Mouse (Mus musculus): Measurements from ENCODE around the gene E130218I03Rik. TPM values are rescaled to one million over a fixed set of nuclear protein-coding genes. Genes with fewer than 3 reads are reported as not detected.
"Not testable (repeated sequence)": the region's sequence is repeated elsewhere in the genome, so short reads cannot be mapped to it uniquely, and the experiment has no call there.

Gene E130218I03Rik
- total RNA-seq, 2 experiments from 2014 or later = not detected

DNA sequence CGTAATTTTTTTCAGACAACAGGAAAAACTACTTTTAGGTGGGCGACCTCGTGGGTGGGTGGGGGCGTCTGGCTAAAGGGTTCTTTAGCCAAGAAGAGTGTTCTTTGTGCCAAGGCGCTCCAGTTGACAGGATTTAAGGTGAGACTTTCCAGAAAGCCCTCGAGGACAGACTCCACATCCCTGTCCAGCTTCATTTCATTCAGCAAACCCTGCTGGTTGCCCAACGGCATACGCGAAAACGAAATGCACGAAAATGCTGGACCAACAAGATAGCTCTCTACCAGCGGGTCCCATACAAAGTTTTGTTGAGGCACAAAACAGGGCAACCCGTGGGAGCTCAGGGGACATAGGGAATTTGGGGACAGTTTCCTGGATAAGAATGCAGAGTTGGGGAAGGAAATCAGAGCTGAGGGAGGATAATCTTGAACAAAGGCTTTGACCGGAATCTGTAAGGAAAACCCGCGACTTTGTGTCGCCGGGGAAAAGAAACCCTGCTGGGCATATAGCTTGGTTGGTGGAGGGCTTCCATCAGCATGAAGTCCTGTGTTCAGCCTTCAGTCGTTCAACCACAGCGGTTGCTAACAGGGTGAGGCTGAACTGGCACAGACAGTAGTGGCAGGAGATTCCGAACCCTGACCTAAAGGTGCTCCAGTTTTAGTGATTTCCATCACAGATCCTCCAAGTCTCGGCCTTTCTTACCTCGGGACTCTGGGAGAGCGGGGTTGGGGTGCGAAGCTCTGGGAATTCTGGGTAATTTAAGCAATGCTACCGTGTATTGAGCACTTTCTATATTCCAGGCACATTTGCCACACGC, 6.9 kb downstream of the E130218I03Rik start:
- DNase-seq (ENCODE audit: extremely low spot score in 1 of 2, low spot score in 2 of 2) = no peak
- intact Hi-C loops (cut with DNase I) = loop anchor here (5.0 kb wide), 2 partner anchors 42 to 107 kb away; no protein-coding TSS in a partner anchor

DNA sequence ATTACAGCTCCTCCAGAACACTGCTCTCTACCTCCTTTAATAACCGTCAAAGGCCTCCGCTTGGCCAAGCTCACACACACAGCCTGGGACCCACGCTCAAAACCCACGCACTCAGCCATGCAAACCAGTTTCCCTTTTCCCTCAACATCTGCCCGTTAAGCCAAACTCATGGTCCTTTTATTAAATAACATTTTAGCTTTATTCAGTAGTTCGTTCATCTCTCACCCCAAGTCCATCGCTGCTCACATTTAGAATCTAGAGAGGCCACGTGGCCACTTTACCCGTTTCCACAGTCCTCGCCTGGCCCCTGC, 7.4 kb downstream of the E130218I03Rik start:
- intact Hi-C loops (cut with DNase I) = loop anchor here (5.0 kb wide), 2 partner anchors 41 to 106 kb away; no protein-coding TSS in a partner anchor
- no peak for DNase-seq (ENCODE audit: extremely low spot score in 1 of 2, low spot score in 2 of 2)

DNA sequence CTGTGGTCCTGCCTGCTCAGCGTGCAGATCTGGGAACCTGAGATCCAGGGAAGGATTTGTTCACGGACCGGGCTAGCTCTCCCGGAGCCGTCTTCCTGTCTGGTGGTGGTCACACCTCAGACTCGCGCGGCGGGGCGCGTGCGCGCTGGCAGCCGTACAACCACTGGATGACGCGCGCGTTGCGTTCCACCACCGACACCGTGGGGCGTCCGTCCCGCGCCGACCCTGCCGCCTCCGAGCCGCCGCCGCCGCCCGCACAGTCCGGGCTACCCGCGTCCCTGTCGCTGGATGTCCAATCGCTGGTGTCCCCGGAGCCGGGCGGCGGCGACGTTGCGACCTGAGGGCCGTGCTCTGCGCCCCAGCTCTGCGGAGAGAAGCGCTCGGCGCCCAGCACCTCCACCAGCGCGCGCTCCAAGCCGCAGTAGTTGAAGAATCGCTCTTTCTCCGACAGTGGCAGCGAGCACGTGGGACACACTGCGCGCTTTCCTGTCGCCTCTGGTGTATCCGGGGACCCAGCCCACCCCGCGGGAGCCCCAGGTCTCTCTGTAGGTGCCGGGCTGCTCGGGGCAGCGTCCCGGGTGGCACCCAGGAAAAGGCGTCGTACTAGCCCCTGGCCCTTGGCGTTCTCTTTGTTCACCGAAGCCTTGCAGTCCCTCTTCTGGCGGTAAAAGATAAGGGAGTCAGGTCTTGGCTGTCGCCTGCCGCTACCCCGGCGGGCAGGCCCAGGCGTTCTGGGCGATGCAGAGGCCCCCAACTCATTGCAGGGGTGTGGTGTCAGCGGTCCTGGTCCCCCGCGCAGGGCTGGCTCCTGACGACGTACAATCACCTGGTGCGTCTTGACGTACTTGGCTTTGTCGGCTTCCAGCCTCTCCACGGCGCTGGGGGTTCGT, 8.0 kb downstream of the E130218I03Rik start:
- intact Hi-C loops (cut with DNase I) = loop anchor here (5.0 kb wide), 2 partner anchors 41 to 106 kb away; no protein-coding TSS in a partner anchor
- peak in 1 of 2 experiments; percentile 84 for DNase-seq (ENCODE audit: extremely low spot score in 1 of 2, low spot score in 2 of 2)

DNA sequence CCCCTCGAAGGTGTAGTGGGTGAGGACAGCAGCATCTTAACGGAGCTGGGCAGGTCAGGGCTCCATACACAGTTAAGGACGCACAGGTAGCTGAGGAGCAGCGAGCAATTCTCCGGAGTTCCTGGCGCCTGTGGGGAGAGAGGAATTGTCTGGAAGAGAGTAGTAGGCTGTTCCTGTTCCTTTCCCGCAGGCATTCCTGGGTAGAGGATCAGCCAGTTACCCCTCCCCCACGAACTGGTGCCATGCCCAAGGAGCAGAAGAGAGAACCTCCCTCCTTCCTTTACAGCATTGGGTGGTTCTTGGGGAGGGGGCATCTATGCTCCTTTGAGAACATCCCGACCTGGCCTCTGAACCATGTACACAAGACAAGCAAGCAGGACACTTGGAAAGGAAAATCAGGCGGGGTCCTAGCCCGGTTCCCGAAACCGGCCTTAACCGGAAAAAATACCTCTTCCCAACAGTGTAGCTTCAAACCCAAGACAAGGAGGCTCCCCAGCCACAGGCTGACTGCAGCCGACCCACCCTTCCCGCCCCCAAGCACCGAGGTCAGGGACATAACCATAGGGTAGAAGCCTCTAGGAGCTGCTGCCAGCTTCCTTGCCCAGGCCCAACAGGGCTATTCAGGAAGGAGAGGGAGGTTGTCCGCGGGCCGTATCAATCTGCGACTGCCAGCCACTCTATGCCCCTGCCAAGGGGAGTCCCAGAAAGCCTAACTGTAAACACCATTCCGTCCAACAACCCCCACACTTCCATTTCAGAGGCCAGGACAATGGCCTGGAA, 8.9 kb downstream of the E130218I03Rik start:
- intact Hi-C loops (cut with DNase I) = loop anchor here (5.0 kb wide), 2 partner anchors 40 to 105 kb away; no protein-coding TSS in a partner anchor

DNA sequence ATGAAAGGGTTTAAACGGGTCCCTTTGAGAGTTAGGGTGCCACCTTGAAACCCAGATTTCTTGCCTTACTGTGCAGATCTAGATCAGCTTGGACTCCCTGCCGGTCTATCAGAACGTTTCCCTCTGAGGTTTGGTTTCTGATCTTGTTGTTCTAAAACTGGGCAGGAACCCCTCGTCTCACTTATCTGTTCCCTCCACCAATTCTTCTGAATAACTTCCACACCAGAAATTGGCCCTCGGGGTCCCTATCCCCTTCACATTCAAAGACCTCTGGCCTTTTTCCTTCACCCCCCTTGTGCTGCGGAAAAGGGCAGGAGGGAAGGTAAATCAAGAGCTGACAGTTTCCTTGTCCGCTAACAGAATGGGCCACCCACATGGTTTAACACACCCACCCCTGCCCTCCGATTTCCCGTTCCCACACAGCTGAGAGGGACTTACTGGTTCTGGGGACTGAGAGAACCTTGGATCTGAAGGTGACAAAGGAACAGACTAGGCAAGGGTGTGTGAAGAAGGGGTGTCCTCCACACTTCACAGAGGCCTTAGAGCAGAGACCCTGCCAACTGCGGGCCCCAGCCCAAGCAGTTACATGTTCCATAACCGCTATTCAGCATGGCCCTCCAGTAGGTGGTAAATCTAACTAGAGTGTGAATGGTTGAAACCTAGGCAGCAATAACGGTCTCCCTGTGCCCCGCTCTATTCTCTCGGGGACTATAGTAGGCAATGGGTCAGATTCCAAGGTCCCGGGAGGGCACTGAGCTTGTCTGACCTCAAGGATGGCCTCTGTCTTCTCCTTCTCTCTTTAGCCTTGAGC, 9.7 kb downstream of the E130218I03Rik start:
- no peak for DNase-seq (ENCODE audit: extremely low spot score in 1 of 2, low spot score in 2 of 2)
- intact Hi-C loops (cut with DNase I) = loop anchor here (5.0 kb wide), 2 partner anchors 39 to 104 kb away; no protein-coding TSS in a partner anchor

More for the DNA sequence above, 8.9 kb downstream of the E130218I03Rik start:
- no peak for DNase-seq (ENCODE audit: extremely low spot score in 1 of 2, low spot score in 2 of 2)

DNA sequence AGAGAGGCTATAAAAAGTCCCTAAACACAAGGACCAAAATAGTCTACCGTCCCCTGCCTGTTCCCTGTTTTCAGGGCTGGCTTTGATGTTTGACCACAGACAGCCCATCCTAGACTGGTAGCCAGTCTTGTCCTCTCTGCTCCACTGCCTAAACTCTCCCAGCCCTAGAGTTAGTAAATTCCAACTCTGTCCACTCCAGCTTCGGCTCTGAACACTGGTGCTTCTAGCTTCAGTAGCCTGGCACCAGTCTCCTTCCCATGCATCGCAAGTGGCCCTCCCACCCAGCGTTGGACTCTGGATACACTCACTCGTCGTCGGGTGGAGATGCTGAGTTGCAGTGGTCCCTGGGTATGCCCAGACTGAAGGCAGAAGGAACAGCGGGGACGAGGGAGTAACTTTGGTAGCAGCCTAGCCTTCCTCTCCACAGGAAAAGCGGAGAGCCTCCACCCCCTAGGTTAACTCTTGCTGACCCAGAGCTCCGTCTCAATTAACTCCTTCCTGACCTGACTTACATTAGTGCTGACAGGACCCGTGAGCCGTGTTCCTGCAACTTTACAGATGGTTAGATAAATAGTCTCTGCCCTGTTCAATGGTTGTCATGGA, 10.4 kb downstream of the E130218I03Rik start, which contains the start of gene Grrp1:
Gene Grrp1 (minus strand): TSS at position 385 of the 603 bp plus-strand sequence.
- no peak for DNase-seq (ENCODE audit: extremely low spot score in 1 of 2, low spot score in 2 of 2)
- intact Hi-C loops (cut with DNase I) = loop anchor here (5.0 kb wide), 2 partner anchors 38 to 103 kb away; no protein-coding TSS in a partner anchor

DNA sequence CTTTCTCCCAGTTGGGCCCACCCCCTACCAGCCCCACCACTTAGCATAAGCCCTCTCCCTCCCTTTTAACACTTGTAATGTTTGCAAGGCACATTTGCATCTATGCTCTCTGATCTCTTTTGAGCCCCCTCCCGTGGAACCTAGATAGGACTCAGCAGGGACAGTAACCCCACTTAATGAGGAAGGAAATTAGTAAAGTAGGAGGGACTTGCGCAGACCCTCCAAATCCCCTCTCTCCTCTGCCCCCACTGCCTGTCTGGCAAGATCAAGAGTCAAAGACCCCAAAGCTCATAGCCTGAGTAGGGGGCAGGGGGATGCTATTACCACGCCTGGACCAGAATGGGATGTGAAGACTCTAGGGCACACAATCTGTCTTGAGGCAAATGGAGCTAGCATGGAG, 11.4 kb downstream of the E130218I03Rik start:
- DNase-seq (ENCODE audit: extremely low spot score in 1 of 2, low spot score in 2 of 2) = no peak
- intact Hi-C loops (cut with DNase I) = loop anchor here (5.0 kb wide), 2 partner anchors 37 to 102 kb away; no protein-coding TSS in a partner anchor

DNA sequence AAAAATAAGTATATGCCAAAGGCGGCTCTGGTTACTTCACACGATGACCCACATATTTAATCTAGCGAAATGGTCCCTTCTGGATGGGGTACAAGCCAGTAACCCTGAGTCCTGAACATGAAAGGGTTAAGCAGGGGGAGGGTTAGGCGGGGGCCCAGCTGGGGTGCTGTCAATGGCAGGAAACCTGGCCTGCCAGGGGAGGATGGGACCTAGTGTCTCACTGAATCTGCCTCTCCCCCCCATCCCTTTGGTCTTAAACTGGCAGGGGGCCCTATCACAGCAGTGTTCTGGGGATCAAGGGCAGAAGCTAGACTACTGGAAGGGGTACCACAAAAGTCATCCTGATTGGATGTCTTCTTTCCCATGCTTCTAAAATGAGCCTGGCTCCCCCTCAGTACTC, 12.4 kb downstream of the E130218I03Rik start:
- intact Hi-C loops (cut with DNase I) = no loop called here
- no peak for DNase-seq (ENCODE audit: extremely low spot score in 1 of 2, low spot score in 2 of 2)

DNA sequence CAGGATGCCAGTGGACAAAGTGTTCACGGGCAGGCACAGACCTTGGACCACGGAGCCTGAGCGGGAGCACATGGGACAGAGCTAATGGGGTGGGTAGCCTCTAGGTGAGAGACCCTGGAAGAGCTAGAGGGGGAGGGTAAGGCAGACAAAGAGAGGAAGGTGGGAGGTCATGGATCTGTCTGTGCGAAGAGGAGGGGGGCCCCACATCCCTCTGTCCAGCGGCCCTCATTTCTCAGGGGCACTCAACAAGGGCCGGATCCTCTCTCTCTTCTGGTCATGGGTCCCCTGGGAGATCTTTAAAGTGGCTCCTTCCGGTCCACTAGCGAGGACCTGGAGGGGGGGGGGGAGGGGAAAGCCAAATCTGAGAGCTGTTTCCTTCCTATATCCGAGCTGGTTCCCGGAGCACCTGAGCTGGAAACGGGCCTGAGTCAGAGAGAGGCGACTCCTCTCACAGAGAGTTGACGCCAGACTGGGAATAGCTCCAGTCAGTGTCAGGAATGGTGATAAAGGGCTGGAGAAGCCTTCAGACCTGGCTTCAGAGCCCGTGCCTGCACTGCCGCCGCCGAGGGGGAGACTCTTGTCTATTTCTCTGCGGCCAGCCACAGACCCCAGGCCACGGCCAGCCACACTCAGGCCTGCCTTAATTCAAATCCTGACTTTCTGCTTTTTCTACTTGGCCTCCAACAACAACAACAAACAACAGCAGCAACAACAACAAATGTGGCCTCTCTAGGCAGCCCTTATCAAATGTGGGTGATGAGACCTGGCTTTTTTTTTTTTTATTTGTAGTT, 13.1 kb downstream of the E130218I03Rik start:
- DNase-seq (ENCODE audit: extremely low spot score in 1 of 2, low spot score in 2 of 2) = no peak
- intact Hi-C loops (cut with DNase I) = no loop called here

DNA sequence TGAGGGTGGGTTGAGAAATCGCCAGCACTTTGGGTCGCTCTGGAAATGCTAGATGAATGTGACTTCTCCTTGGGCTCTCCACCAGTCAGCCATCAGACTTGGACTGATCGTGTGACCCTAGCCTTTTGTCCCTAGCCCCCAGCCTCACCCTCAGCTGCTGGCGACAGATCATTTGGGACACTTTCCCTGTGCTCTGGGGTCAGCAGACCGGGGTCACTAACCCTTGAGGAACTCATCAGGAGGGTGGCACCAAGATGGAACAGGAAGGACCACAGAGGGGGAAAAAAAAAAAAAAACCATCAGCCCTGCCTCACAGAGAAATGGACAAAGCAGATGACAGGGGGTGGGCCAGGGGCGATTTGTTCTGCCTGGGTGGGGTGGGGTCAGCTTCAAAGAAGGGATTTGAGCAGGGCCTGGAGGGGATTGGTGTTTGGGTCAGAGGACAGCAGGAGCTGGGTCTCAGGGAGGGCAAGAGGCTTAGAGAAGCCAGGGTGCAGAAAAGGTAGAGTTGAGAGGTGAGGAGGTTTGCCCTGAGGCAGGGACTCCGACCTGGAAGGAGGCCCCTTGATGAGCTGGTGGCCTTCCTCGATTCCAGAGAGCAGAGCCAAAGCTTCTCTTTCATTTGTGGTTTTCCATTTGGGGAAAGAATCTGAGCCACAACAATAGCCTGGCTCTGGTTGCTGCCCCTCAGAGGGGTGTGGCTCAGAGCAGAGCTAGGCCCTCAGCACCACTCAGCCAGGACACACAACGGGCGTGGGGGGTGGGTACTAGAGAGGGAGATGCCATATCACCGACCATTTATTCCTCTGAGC, 13.9 kb downstream of the E130218I03Rik start:
- intact Hi-C loops (cut with DNase I) = no loop called here
- DNase-seq (ENCODE audit: extremely low spot score in 1 of 2, low spot score in 2 of 2) = no peak

DNA sequence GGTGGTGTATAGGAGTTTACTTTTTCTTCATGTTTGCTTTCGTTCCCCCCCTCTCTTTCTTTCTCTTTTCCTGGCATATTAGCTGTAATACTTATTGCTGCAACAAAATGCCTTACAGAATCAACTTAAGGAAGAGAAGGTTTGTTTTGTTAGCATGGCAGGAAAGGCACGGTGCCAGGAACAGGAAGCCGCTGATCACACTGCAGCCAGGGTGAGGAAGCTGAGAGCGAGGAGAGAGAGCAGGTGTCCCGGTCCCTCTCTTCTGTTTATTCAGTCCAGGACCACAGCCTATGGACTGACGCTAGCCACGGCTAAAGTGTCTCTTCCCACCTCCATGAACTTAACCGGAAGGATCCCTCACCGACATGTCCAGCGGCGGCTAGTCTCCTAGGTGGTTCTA, 14.9 kb downstream of the E130218I03Rik start:
- intact Hi-C loops (cut with DNase I) = no loop called here

DNA sequence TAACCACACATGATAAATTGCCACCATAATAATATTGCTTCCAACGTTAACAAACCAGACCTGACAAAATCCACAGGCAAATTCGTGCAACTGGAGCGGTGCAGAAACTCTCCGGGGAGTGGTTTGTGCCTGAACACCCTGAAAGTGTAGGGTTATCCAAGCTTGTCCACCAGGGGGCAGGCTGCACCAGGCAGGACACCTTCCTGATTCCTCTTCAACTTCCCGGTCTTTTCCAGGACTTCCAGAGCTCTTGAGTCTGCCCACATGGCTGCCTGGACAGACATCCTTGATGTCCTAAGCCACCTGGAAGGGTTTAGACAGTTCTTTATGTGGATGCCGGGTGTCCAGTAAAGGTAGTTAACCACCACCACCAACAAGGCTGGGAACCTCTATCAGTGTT, 19.7 kb downstream of the E130218I03Rik start:
- intact Hi-C loops (cut with DNase I) = no loop called here
- peak in 1 of 2 experiments; percentile 66 for DNase-seq (ENCODE audit: extremely low spot score in 1 of 2, low spot score in 2 of 2)

More for the DNA sequence above, 14.9 kb downstream of the E130218I03Rik start:
- no peak for DNase-seq (ENCODE audit: extremely low spot score in 1 of 2, low spot score in 2 of 2)

DNA sequence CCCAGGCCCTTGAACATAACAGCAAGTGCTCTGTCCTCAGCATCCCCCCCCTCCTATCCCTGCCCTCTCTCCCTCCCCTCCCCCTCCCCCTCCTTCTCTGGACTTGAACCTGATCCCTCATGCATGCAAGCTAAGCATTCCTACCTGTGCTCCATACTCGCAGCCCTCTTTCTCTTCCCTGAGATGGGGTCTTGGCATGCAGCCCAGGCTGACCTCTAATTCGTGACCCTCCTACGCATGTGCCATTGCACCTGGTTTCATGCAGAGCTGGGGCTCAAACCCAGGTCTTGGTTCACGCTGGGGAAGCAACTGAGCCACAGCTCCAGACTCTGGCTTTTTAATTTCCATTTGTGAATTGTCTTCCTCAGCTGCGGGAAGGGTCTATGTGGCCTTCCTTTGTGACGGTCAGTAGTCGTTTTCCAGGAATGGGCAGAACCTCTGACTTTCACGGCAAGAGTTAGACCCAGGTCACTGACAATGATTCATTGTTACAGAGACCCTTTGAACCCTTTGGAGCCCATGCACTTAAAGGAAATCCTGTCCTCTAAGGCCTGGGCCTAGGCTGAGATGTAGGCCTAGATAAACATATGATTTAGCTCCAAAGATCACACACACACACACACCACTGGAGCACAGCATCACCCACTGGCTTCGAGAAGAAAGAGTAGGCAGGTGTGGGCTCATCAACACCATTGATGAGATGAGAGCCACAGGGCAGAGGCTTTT, 22.6 kb downstream of the E130218I03Rik start:
- no peak for DNase-seq (ENCODE audit: extremely low spot score in 1 of 2, low spot score in 2 of 2)
- intact Hi-C loops (cut with DNase I) = no loop called here

DNA sequence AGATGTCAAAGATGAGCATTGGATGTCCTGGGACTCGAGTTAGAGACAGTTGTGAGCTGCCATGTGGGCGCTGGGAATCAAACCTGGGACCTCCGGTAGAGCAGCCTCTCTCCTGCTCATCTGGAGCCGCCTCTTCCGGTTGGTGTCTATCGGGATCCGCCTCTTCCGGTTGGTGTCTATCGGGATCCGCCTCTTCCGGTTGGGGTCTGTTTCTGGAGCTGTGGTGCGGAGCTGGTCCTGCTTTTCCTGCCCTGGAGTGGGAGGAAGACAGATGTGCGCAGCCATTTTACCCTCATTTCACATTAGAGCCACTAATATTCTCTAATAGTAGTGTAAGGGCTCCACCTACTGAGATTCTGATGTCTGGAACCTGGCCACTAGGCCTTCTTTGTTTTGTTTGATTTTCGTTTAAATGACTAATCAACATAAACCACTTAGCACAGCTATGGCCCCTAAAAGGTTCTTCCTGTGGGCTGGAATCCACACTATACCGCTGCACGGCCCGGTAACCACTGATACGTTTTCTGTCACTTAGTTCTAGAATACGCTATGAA, 24.7 kb downstream of the E130218I03Rik start:
- intact Hi-C loops (cut with DNase I) = no loop called here
- DNase-seq (ENCODE audit: extremely low spot score in 1 of 2, low spot score in 2 of 2) = peak in 1 of 2 experiments; percentile 46

DNA sequence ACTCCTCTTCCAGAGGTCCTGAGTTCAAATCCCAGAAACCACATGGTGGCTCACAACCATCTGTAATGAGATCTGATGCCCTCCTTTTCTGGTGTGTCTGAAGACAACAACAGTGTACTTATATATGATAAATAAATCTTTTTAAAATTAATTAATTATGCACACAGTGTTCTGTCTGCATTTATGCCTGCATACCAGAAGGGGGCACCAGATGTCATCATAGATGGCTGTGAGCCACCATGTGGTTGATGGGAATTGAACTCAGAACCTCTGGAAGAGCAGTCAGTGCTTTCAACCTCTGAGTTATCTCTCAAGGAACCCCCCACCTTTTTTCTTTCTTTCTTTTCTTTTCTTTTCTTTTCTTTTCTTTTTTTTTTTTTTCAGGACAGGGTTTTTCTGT, 26.2 kb downstream of the E130218I03Rik start:
- intact Hi-C loops (cut with DNase I); DNase-seq (ENCODE audit: extremely low spot score in 1 of 2, low spot score in 2 of 2): not testable (repeated sequence)

Measured in left cerebral cortex, postnatal 10 days (tissue).